Mouse (Mus musculus) splenic B cell, adult 2 months (primary cell): ENCODE measurements around the gene Pjvk.

Experiments
- DNase-seq: peaks from one replicate; pipeline ENCODE4 v3.0.0-alpha.2; 2011; ENCODE audit warnings: low read depth, low spot score
- H3K27me3 ChIP-seq: 2 replicates; pipeline ENCODE4 v1.6.1; 2012; ENCODE audit warnings: mild to moderate bottlenecking, low read length, moderate library complexity, mixed read lengths; ENCODE audit not compliant: control insufficient read depth, poor library complexity, insufficient read depth, severe bottlenecking
- H3K36me3 ChIP-seq: 2 replicates; pipeline ENCODE4 v1.6.1; 2012; ENCODE audit warnings: mild to moderate bottlenecking, low read length, moderate library complexity, mixed read lengths; ENCODE audit not compliant: control insufficient read depth, poor library complexity, insufficient read depth, severe bottlenecking

The Pjvk gene

DNA sequence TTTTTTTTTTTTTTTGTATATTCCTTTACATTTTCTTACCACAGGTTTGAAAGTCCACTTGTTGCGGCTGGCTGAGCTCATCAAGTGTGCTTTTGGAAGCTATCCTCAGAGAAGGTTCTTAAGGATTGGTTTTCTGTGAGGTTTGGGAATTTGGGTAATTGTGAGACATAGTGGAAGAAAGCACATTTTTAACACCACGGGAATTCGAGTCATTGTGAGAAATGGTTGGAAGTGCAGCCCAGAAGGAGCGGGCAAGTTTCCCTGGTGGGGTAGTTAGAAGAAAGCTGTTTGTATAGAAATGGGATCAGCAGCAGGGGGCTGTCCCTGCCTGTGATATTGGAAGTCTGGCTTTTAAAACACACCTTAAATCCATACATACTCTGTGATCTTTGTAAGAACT is 27.7 kb downstream of the Pjvk start:
- no peaks in the 10 kb centered on the region for H3K27me3 ChIP-seq
- no peak for DNase-seq
- H3K36me3 ChIP-seq: no peaks in the 10 kb centered on the region

GRCm38 (mm10) chr2:76676401-76677226 is 28.3 kb downstream of the Pjvk start:
- DNase-seq: no peak
- H3K36me3 ChIP-seq: no peaks in the 10 kb centered on the region
- H3K27me3 ChIP-seq: no peaks in the 10 kb centered on the region

DNA sequence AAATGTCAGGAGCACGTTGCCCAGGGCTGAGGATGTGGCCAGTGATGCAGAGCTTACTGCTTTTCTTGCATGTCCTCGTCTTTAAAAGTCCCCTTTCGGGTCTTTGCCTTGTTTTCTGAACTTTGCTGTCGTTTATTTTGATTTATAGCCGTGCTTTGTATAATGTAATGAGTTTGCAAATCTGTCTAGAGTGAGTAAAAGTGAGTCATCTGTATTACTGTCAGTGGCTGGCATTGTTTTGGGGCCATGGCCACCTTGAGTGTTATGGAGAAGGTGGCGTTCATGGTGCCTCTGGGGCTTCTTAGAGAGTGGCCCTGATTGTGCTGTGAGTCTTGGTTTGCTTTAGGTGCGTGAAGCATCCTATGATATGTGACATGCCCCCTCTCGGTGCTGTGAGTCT is 34.0 kb downstream of the Pjvk start:
- Histone ChIP-seq H3K36me3 (peaks cover 27% of the 10 kb centered on the region), H3K27me3 (no peaks in the 10 kb centered on the region)
- no peak for DNase-seq

DNA sequence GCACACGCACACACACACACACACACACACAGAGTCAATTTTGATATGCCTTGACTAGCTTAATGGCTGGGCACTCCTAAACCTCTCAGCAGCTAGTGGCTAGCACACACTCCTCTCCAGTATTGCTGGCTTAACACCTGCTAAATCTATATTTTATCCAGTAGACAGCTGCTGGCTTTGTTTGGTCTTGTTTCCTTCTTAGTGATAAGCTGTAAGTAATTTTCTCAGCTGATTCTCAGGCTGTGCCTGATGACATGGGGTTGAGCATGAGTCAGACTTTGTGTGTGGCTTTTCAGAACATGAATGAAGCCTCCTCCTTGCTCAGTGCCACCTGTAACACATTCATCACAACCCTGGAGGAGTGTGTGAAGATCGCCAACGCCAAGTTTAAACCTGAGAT is 38.7 kb downstream of the Pjvk start:
- Histone ChIP-seq H3K36me3 (peaks cover 32% of the 10 kb centered on the region), H3K27me3 (no peaks in the 10 kb centered on the region)
- no peak for DNase-seq

GRCm38 (mm10) chr2:76687608-76688007 is 39.3 kb downstream of the Pjvk start:
- no peaks in the 10 kb centered on the region for H3K27me3 ChIP-seq
- H3K36me3 ChIP-seq: peaks cover 27% of the 10 kb centered on the region
- no peak for DNase-seq

GRCm38 (mm10) chr2:76688162-76688561 is 39.9 kb downstream of the Pjvk start:
- no peak for DNase-seq
- Histone ChIP-seq H3K36me3 (peaks cover 27% of the 10 kb centered on the region), H3K27me3 (no peaks in the 10 kb centered on the region)

GRCm38 (mm10) chr2:76690436-76691204 is 42.3 kb downstream of the Pjvk start:
- H3K36me3 ChIP-seq: peaks cover 25% of the 10 kb centered on the region
- no peaks in the 10 kb centered on the region for H3K27me3 ChIP-seq
- no peak for DNase-seq

DNA sequence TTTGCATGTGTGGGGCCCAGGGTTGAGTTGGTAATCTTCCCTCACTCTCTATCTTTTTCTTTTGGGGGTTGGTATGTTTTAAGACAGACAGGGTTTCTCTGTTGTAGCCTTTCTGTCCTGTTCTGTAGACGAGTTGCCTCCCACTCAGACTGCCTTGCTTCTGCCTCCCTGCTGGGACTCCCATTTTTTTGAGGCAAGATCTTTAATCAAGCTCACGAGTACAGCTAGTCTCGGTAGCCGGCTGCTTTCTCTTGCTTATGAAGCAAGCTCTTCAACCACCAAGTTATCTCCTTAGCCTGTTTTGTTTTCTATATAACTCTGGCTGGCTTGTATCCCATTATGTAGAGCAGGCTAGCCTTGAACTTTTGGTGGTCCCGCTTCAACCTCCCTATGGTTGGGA is 45.5 kb downstream of the Pjvk start:
- H3K27me3 ChIP-seq: no peaks in the 10 kb centered on the region
- peaks cover 14% of the 10 kb centered on the region; the same call in 1 of the 2 replicates for H3K36me3 ChIP-seq
- no peak for DNase-seq

DNA sequence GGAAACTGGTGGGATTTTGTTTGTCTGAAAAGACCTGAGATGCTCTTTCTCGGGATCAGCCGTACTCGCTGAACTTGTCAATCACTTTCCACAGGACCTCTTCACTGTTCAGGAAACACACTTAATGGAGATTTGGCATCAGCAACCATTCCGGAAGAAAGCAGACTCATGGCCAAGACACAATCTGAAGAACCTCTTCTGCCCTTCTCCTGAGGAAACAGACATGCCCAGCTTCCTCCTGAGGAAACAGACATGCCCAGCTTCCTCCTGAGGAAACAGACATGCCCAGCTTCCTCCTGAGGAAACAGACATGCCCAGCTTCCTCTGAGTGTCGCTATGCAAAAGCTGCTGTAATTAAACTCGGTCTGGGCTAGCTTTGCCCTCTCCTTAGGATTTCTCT is 47.0 kb downstream of the Pjvk start:
- no peak for DNase-seq
- Histone ChIP-seq H3K36me3 (peaks cover 13% of the 10 kb centered on the region), H3K27me3 (no peaks in the 10 kb centered on the region)

- Histone ChIP-seq H3K36me3 (no peaks in the 10 kb centered on the region; the same call in 1 of the 2 replicates), H3K27me3 (no peaks in the 10 kb centered on the region)
- no peak for DNase-seq
Measured at GRCm38 (mm10) chr2:76702188-76702587, 53.9 kb downstream of the Pjvk start.

GRCm38 (mm10) chr2:76702751-76703150 is 54.5 kb downstream of the Pjvk start:
- DNase-seq: no peak
- Histone ChIP-seq H3K27me3 (no peaks in the 10 kb centered on the region), H3K36me3 (no peaks in the 10 kb centered on the region; the same call in 1 of the 2 replicates)

DNA sequence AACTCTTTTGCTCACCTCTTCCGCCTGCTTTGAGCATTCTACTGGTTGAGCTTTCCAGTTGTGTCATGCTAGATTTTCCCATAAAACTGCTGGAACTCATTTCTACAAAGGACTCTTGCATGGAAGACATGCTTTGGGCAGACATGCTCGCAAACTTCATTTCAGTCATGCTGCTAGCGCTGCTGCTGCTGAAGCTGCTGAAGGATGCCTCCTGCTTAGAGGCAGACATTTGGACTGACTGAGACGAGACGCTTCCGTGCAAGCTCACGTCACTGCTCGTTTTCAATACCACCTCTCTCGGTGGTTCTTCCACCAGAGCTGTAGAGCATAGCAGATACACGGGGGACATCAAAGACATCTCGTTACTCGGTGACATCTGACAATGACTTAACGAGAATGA is 57.4 kb downstream of the Pjvk start:
- Histone ChIP-seq H3K27me3 (no peaks in the 10 kb centered on the region), H3K36me3 (no peaks in the 10 kb centered on the region)
- no peak for DNase-seq
